Comparison of ENCODE assay signal across 12 mouse cellular contexts in genomic region chr11:6598191-6598889, GRCm38 (mm10). TPM values are rescaled to one million over a fixed set of nuclear protein-coding genes. Genes with fewer than 3 reads are reported as not detected.
DNase-seq lines count a peak whose midpoint lies in the region; ATAC-seq and TF ChIP-seq lines count a peak whose summit lies in the region.
"Had no signal": no experiment of that assay in that cellular context is flagged by ENCODE, and none has a peak within 500 bp of the region (broad histone marks: within the 10 kb centered on the region; RNA-seq: fewer than 3 reads in every experiment).

No protein-coding gene starts in this region.

- no peaks in the 10 kb centered on the region for H3K9me3 ChIP-seq in heart, embryonic 11.5 days (replicated peaks; ENCODE audit: control insufficient read depth, low read length)
- H3K9me3 ChIP-seq in forebrain, embryonic 14.5 days (replicated peaks; ENCODE audit: control insufficient read depth, low read length) = no peaks in the 10 kb centered on the region
- H3K9me3 ChIP-seq: stomach, embryonic 15.5 days had no signal

- WGBS in heart, embryonic 11.5 days (ENCODE audit: insufficient replicate concordance) = 52% methylated on average over 19 of the region's 19 CpGs
- 63% methylated on average over 19 of the region's 19 CpGs for WGBS in forebrain, embryonic 14.5 days
- WGBS in thymus, adult 2 months = 82% methylated on average over 19 of the region's 19 CpGs

- peak overlapping the region; percentile 35 for H3K4me2 ChIP-seq in heart, embryonic 11.5 days
- peak overlapping the region; percentile 51 for H3K4me2 ChIP-seq in forebrain, embryonic 14.5 days (ENCODE audit: low read length)
- H3K4me2 ChIP-seq: stomach, embryonic 15.5 days had no signal

- H3K27me3 ChIP-seq in heart, embryonic 11.5 days (ENCODE audit: control insufficient read depth, insufficient read depth, low read length) = peaks cover 23% of the 10 kb centered on the region
- no peaks in the 10 kb centered on the region for H3K27me3 ChIP-seq in forebrain, embryonic 14.5 days (replicated peaks; ENCODE audit: control insufficient read depth, insufficient read depth, low read length)
- no peaks in the 10 kb centered on the region for H3K27me3 ChIP-seq in thymus, adult 2 months (ENCODE audit: control insufficient read depth, insufficient read depth, low read length)

- intact Hi-C loops in heart, postnatal 10 days (cut with DNase I) = no loop called here

- TF ChIP-seq POLR2A in thymus, adult 2 months (IDR thresholded peaks at IDR 0.05; ENCODE audit: control insufficient read depth, extremely low read depth, insufficient read depth, low read length, poor library complexity) = no peak

- H3K4me1 ChIP-seq in heart, embryonic 11.5 days (ENCODE audit: control insufficient read depth, insufficient read depth, low read length) = peaks cover 32% of the 10 kb centered on the region
- peaks cover 17% of the 10 kb centered on the region for H3K4me1 ChIP-seq in forebrain, embryonic 14.5 days (ENCODE audit: control insufficient read depth, insufficient read depth, low read length)
- no peaks in the 10 kb centered on the region for H3K4me1 ChIP-seq in thymus, adult 2 months (replicated peaks; ENCODE audit: control insufficient read depth, insufficient read depth, low read length)

- ATAC-seq in heart, embryonic 11.5 days (replicated peaks; ENCODE audit: insufficient number of reproducible peaks, low FRiP score, low TSS enrichment) = no peak
- 0 out of 2 replicates have a peak, but pooled peaks have one; percentile 1 for ATAC-seq in forebrain, embryonic 14.5 days

- DNase-seq in heart, postnatal 10 days = no peak
- peak; percentile 47 for DNase-seq in brain, adult 2 months (ENCODE audit: low read depth, low spot score)
- no peak for DNase-seq in forebrain, embryonic 14.5 days (ENCODE audit: low spot score)
- peak; percentile 15 for DNase-seq in lung, postnatal 36 days
- no peak for DNase-seq in kidney, postnatal 25 days
- DNase-seq in thymus, adult 2 months = no peak
- DNase-seq in adrenal gland, postnatal 10 days = no peak

- no peak overlapping the region for H3K27ac ChIP-seq in heart, embryonic 11.5 days (ENCODE audit: low read depth, low read length)
- peak overlapping the region; percentile 46; the same call in 1 of the 2 replicates for H3K27ac ChIP-seq in forebrain, embryonic 14.5 days (ENCODE audit: low read depth, low read length)
- H3K27ac ChIP-seq in thymus, adult 2 months (ENCODE audit: control insufficient read depth, insufficient read depth, low read length) = no peak overlapping the region
- H3K27ac ChIP-seq: stomach, embryonic 15.5 days had no signal

- no peak for TF ChIP-seq CTCF in thymus, adult 2 months (IDR thresholded peaks at IDR 0.05; ENCODE audit: borderline replicate concordance, control insufficient read depth, extremely low read depth, insufficient read depth, low read length, poor library complexity)

- H3K9ac ChIP-seq in heart, embryonic 11.5 days (ENCODE audit: low read depth, low read length) = no peak overlapping the region
- H3K9ac ChIP-seq in forebrain, embryonic 14.5 days (ENCODE audit: low read length) = peak overlapping the region; percentile 56
- H3K9ac ChIP-seq: stomach, embryonic 15.5 days had no signal

- H3K36me3 ChIP-seq in heart, embryonic 11.5 days (ENCODE audit: control insufficient read depth, insufficient read depth, low read length) = peaks cover 11% of the 10 kb centered on the region
- peaks cover 77% of the 10 kb centered on the region for H3K36me3 ChIP-seq in forebrain, embryonic 14.5 days (ENCODE audit: control insufficient read depth, insufficient read depth, low read length)
- H3K36me3 ChIP-seq in thymus, adult 2 months (ENCODE audit: control insufficient read depth, insufficient read depth, low read length) = peaks cover 54% of the 10 kb centered on the region

- no peak overlapping the region for H3K4me3 ChIP-seq in heart, embryonic 11.5 days (ENCODE audit: low read depth, low read length)
- peak overlapping the region; percentile 18; the same call in 1 of the 2 replicates for H3K4me3 ChIP-seq in forebrain, embryonic 14.5 days (ENCODE audit: low read depth, low read length)
- H3K4me3 ChIP-seq in thymus, adult 2 months (ENCODE audit: control insufficient read depth, insufficient read depth, low read length) = no peak overlapping the region
- H3K4me3 ChIP-seq: stomach, embryonic 15.5 days had no signal

RNA-seq across cellular contexts. Expression of gene Nacad, which starts 7.5 kb away (rescaled TPM):
- polyA plus RNA-seq in heart, embryonic 11.5 days (2014; fragmentation: Nextera tagmentation; extraction: Ambion mirVana) = 1.3 TPM in 2 replicates
- total RNA-seq in heart, postnatal 10 days (2021) = 1 to 10 TPM in 1 of 2 experiments, under 1 TPM in 1; 0.60 to 1.1 TPM
- polyA plus RNA-seq in forebrain, embryonic 14.5 days (2014; fragmentation: Nextera tagmentation; extraction: Ambion mirVana) = 49.6 and 63.9 TPM in 2 replicates
- 0.33 and 0.36 TPM in 2 replicates for polyA plus RNA-seq in thymus, adult 2 months (2012; rRNA removed)
- 1 to 10 TPM; 4.2 to 5.7 TPM for total RNA-seq in adrenal gland, postnatal 10 days (2021)

RNA-seq across cellular contexts. Expression of gene Tbrg4, which starts 27.5 kb away (rescaled TPM):
- polyA plus RNA-seq in heart, embryonic 11.5 days (2014; fragmentation: Nextera tagmentation; extraction: Ambion mirVana) = 43.7 and 45.8 TPM in 2 replicates
- total RNA-seq in heart, postnatal 10 days (2021) = 100 to 1,000 TPM; 103 to 106 TPM
- polyA plus RNA-seq in forebrain, embryonic 14.5 days (2014; fragmentation: Nextera tagmentation; extraction: Ambion mirVana) = 23.4 and 28.1 TPM in 2 replicates
- 190 and 191 TPM in 2 replicates for polyA plus RNA-seq in thymus, adult 2 months (2012; rRNA removed)
- 10 to 100 TPM; 86.9 to 95.1 TPM for total RNA-seq in adrenal gland, postnatal 10 days (2021)

RNA-seq across cellular contexts. Expression of gene Wap, which starts 40.1 kb away (rescaled TPM):
- not detected in 2 replicates for polyA plus RNA-seq in heart, embryonic 11.5 days (2014; fragmentation: Nextera tagmentation; extraction: Ambion mirVana)
- total RNA-seq in heart, postnatal 10 days (2021) = not detected
- not detected in 2 replicates for polyA plus RNA-seq in forebrain, embryonic 14.5 days (2014; fragmentation: Nextera tagmentation; extraction: Ambion mirVana)
- polyA plus RNA-seq in thymus, adult 2 months (2012; rRNA removed) = 0.56 and 1.2 TPM in 2 replicates
- total RNA-seq in adrenal gland, postnatal 10 days (2021) = not detected
- total RNA-seq: neutrophil, adult 5-6 weeks had no signal
- polyA plus RNA-seq: intestine, embryonic 14.5 days; limb, embryonic 11.5 days; stomach, embryonic 15.5 days had no signal

RNA-seq across cellular contexts. Expression of gene Ccm2, which starts 51.7 kb away (rescaled TPM):
- polyA plus RNA-seq in heart, embryonic 11.5 days (2014; fragmentation: Nextera tagmentation; extraction: Ambion mirVana) = 62.9 and 67.9 TPM in 2 replicates
- total RNA-seq in heart, postnatal 10 days (2021) = 10 to 100 TPM; 28.3 to 29.6 TPM
- polyA plus RNA-seq in forebrain, embryonic 14.5 days (2014; fragmentation: Nextera tagmentation; extraction: Ambion mirVana) = 94.0 and 94.2 TPM in 2 replicates
- 450 and 470 TPM in 2 replicates for polyA plus RNA-seq in thymus, adult 2 months (2012; rRNA removed)
- total RNA-seq in adrenal gland, postnatal 10 days (2021) = 10 to 100 TPM; 46.4 to 47.5 TPM

RNA-seq across cellular contexts. Expression of gene Ramp3, which starts 60.0 kb away (rescaled TPM):
- polyA plus RNA-seq in heart, embryonic 11.5 days (2014; fragmentation: Nextera tagmentation; extraction: Ambion mirVana) = 1.4 and 1.7 TPM in 2 replicates
- total RNA-seq in heart, postnatal 10 days (2021) = 1 to 10 TPM; 4.7 to 5.4 TPM
- 4.0 and 4.2 TPM in 2 replicates for polyA plus RNA-seq in forebrain, embryonic 14.5 days (2014; fragmentation: Nextera tagmentation; extraction: Ambion mirVana)
- 7.8 and 9.0 TPM in 2 replicates for polyA plus RNA-seq in thymus, adult 2 months (2012; rRNA removed)
- total RNA-seq in adrenal gland, postnatal 10 days (2021) = 1 to 10 TPM; 7.6 to 9.8 TPM
- total RNA-seq: neutrophil, adult 5-6 weeks had no signal

Comparison
In these comparisons a context has a peak if more than half of its experiments do, and no peak if none do; other contexts are left out.
1. DNase-seq: peak in brain, adult 2 months (single experiment) and lung, postnatal 36 days (single experiment); none in heart, postnatal 10 days (0 of 2), forebrain, embryonic 14.5 days (single experiment), kidney, postnatal 25 days (0 of 2), thymus, adult 2 months (single experiment) and adrenal gland, postnatal 10 days (single experiment).
2. RNA of gene Nacad, which starts 7.5 kb away (polyA plus RNA-seq): 49.6 to 63.9 TPM in forebrain, embryonic 14.5 days; 1.3 TPM in heart, embryonic 11.5 days and 0.33 to 0.36 TPM in thymus, adult 2 months; every median in the first group is over 10 times any median in the second.